Mouse (Mus musculus): ENCODE results near the gene Plekha6. TPM values are rescaled to one million over a fixed set of nuclear protein-coding genes. Genes with fewer than 3 reads are reported as not detected.

The Plekha6 gene
- polyA plus RNA-seq, 1 experiment from 2014 or later = not detected

GRCm38 (mm10) chr1:133351762-133352161, 187.8 kb downstream of the Plekha6 start:
- 56% methylated on average over 9 of the region's 9 CpGs for WGBS (ENCODE audit: missing documents)
- H3K4me3 ChIP-seq (ENCODE audit: inconsistent target) = no peak overlapping the region
- no peaks in the 10 kb centered on the region for H3K36me3 ChIP-seq (ENCODE audit: inconsistent target)
- H3K79me2 ChIP-seq (ENCODE audit: inconsistent target) = no peaks in the 10 kb centered on the region
- H3K27ac ChIP-seq = no peak overlapping the region

Other genes starting within 250 kb of the Plekha6 start
- gene Mdm4, start 133.6 kb upstream of the Plekha6 start, polyA plus RNA-seq (2018) = 13.6 to 28.1 TPM (median 15.4 TPM) in 3 replicates
- gene Pik3c2b, start 118.5 kb upstream of the Plekha6 start, polyA plus RNA-seq (2018) = 0.04 TPM in 1 of 3 replicates, not detected in the others
- 26.8 to 38.2 TPM (median 32.7 TPM) in 3 replicates for gene Ppp1r15b, start 33.1 kb upstream of the Plekha6 start, polyA plus RNA-seq (2018)
- gene Golt1a, start 145.6 kb downstream of the Plekha6 start, polyA plus RNA-seq (2018) = not detected in 3 replicates
- gene Kiss1, start 157.7 kb downstream of the Plekha6 start, polyA plus RNA-seq (2018) = not detected in 3 replicates
- gene Ren1, start 186.3 kb downstream of the Plekha6 start, polyA plus RNA-seq (2018) = not detected in 3 replicates
- gene Etnk2, start 199.4 kb downstream of the Plekha6 start, polyA plus RNA-seq (2018) = not detected in 3 replicates

Measured in macrophage (primary cell).